Mouse (Mus musculus): ENCODE measurements around the gene Rmnd5b. TPM values are rescaled to one million over a fixed set of nuclear protein-coding genes. Genes with fewer than 3 reads are reported as not detected.
A peak's percentile ranks its signal among the peaks of the same experiment; 100 is the strongest.
"Not testable (repeated sequence)": the region's sequence is repeated elsewhere in the genome, so short reads cannot be mapped to it uniquely, and the experiment has no call there.

The Rmnd5b gene
- polyA plus RNA-seq (2015; fragmentation: Nextera tagmentation; extraction: Ambion mirVana), result 71.8 and 74.5 TPM in 2 replicates

DNA sequence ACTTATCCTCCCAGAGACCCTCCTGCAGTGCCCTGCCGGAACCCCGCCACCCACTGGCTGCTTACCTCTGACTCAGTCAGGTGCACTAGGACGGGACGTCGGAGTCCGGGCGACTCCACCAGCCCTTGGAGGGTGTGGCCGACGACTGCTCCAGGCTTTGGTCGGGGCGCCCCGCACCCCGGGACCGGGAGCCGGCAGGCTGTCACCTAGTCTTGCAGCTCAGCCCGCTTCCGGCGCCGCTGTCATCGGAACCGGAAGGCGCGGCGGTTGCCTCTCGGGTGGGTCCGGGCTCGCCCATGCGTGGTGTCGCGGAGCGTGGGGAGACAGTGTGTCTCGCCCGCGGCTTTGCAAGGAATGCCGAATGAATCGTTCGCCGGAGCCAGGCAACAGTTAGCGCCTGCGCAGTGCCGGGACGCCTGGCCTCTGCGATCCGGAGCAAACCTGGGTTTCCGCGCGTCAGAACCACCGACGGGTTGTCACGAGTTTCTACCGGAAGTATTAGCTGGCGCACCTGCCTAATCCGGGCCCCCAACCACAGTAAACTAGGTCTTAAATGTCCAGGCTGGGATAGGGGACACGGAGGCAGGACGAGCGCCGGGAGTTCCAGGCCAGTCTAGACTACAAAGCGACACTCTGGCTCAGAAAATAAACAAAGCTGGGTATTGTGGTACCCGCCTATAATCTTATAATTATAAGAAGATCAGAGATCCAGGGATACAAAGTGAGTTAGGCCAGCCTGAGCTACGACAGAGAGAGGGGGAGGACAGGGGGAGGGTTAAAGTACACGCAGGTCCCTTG lies at the start of gene Rmnd5b:
Gene Rmnd5b, minus strand, starts transcription at position 372 of the 798 bp plus-strand sequence.
- peak within 1 kb of the TSS; percentile 71 for H3K9ac ChIP-seq
- ATAC-seq (ENCODE audit: low read depth), result peak; percentile 92
- under 1% methylated on average over 61 of the region's 61 CpGs for WGBS

GRCm38 (mm10) chr11:51681976-51682374 lies 46.3 kb upstream of the Rmnd5b start:
- no peak overlapping the region for H3K4me2 ChIP-seq
- no peaks in the 10 kb centered on the region for H3K27me3 ChIP-seq
- peaks cover 13% of the 10 kb centered on the region; the same call in 1 of the 2 replicates for H3K36me3 ChIP-seq
- WGBS, result 47% methylated on average over 8 of the region's 8 CpGs
- ATAC-seq (ENCODE audit: low read depth), result no peak
- no peaks in the 10 kb centered on the region for H3K4me1 ChIP-seq (replicated peaks)
- no peak overlapping the region for H3K4me3 ChIP-seq
- no peak overlapping the region for H3K9ac ChIP-seq
- no peak overlapping the region for H3K27ac ChIP-seq (replicated peaks)
- no peaks in the 10 kb centered on the region for H3K9me3 ChIP-seq

More for the DNA sequence above, at the start of gene Rmnd5b:
- Histone ChIP-seq H3K4me2 (peak within 1 kb of the TSS; percentile 75), H3K27me3 (no peaks in the 10 kb centered on the region; the same call in 1 of the 2 replicates), H3K27ac (replicated peaks) (peak within 1 kb of the TSS; percentile 87), H3K4me3 (peak within 1 kb of the TSS; percentile 58), H3K9me3 (no peaks in the 10 kb centered on the region), H3K36me3 (no peaks in the 10 kb centered on the region), H3K4me1 (replicated peaks) (peaks cover 47% of the 10 kb centered on the region)

DNA sequence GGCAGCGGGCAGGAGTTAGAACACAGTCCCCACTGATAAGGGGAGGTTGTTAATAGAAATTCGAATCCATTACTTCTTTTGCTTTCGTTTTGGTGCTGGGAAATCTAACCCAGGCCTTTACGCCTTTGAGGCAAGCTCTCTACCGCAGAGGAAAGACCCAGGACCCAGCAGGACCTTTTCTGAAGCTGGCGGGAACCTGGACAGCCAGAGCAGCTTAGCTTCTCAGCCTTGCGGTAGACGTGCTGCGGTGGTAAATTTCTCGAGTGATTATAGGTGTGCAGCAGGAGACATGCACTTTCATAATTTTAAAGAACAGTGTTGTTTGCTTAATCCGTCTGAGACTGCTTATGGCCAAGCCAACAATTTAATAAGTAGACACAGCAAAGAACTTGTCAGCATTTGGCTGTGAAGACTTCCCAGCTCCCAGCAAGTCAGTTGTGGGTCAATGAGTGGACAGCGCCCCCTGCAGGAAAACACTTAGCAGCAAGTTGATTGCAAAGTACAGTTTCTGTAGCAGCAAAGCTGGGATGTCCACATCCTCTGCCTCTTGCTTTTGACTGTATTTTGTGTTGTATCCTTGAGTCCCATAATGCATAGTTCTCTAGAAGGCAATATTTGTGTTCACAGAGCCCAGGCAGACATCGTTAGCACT lies 45.8 kb upstream of the Rmnd5b start:
- 39% methylated on average over 13 of the region's 13 CpGs for WGBS
- H3K36me3 ChIP-seq, result peaks cover 13% of the 10 kb centered on the region; the same call in 1 of the 2 replicates
- no peak; the same call in 1 of the 2 replicates for ATAC-seq (ENCODE audit: low read depth)
- no peak overlapping the region for H3K27ac ChIP-seq (replicated peaks)
- H3K27me3 ChIP-seq, result no peaks in the 10 kb centered on the region
- no peak overlapping the region for H3K9ac ChIP-seq
- H3K9me3 ChIP-seq, result no peaks in the 10 kb centered on the region
- H3K4me3 ChIP-seq, result no peak overlapping the region
- H3K4me2 ChIP-seq, result no peak overlapping the region
- no peaks in the 10 kb centered on the region for H3K4me1 ChIP-seq (replicated peaks)

- H3K27ac ChIP-seq (replicated peaks), result no peak overlapping the region
- H3K4me2 ChIP-seq, result no peak overlapping the region
- no peak for ATAC-seq (ENCODE audit: low read depth)
- H3K4me1 ChIP-seq (replicated peaks), result no peaks in the 10 kb centered on the region
- WGBS, result 73% methylated on average over 3 of the region's 3 CpGs
- peaks cover under 1% of the 10 kb centered on the region; the same call in 1 of the 2 replicates for H3K36me3 ChIP-seq
- no peak overlapping the region for H3K4me3 ChIP-seq
- no peak overlapping the region for H3K9ac ChIP-seq
- H3K27me3 ChIP-seq, result no peaks in the 10 kb centered on the region
- no peaks in the 10 kb centered on the region for H3K9me3 ChIP-seq
Observed at GRCm38 (mm10) chr11:51679466-51679865, 43.8 kb upstream of the Rmnd5b start.

DNA sequence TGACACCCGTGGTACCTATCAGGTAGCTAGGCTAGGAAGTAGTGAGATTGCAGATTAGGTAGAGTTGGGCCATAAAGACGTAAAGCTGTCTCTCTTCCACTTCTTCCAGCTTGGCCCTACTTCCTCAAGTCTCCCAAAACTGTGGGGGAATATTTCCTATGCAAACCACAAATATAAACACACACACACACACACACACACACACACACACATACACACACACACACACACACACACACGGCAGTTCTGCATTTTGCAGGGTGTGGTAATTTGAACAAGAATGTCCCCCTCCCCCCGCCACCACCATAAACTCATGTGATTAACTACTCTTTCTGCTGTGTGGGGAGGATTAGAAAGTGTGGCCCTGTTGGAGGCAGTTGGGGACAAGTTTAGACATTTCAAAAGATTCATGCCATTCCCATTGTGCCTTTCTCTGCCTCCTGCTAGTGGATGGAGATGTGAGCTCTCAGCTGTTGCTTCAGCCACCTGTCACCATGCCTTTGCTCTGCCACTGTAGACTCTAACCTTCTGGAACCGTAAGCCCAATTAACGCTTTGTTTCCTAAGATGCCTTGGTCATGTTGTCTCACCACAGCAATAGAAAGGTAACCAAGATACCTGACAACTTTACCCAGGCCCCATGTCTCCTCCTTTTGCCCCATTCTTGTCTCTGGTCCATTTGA lies 42.2 kb upstream of the Rmnd5b start:
- no peak overlapping the region for H3K4me3 ChIP-seq
- no peaks in the 10 kb centered on the region for H3K36me3 ChIP-seq
- no peak overlapping the region for H3K9ac ChIP-seq
- no peak for ATAC-seq (ENCODE audit: low read depth)
- H3K4me1 ChIP-seq (replicated peaks), result no peaks in the 10 kb centered on the region
- no peaks in the 10 kb centered on the region for H3K27me3 ChIP-seq
- H3K4me2 ChIP-seq, result no peak overlapping the region
- no peaks in the 10 kb centered on the region for H3K9me3 ChIP-seq
- 65% methylated on average over 6 of the region's 6 CpGs for WGBS
- H3K27ac ChIP-seq (replicated peaks), result no peak overlapping the region

- ATAC-seq (ENCODE audit: low read depth), result no peak
- no peaks in the 10 kb centered on the region for H3K27me3 ChIP-seq
- no peaks in the 10 kb centered on the region for H3K36me3 ChIP-seq
- H3K4me2 ChIP-seq, result no peak overlapping the region
- WGBS, result 75% methylated on average over 5 of the region's 5 CpGs
- no peak overlapping the region for H3K27ac ChIP-seq (replicated peaks)
- H3K4me3 ChIP-seq, result no peak overlapping the region
- no peak overlapping the region for H3K9ac ChIP-seq
- no peaks in the 10 kb centered on the region for H3K4me1 ChIP-seq (replicated peaks)
- H3K9me3 ChIP-seq, result no peaks in the 10 kb centered on the region
Observed at GRCm38 (mm10) chr11:51675386-51675785, 39.7 kb upstream of the Rmnd5b start.

GRCm38 (mm10) chr11:51673291-51673690 lies 37.6 kb upstream of the Rmnd5b start:
- no peaks in the 10 kb centered on the region for H3K9me3 ChIP-seq
- WGBS, result 81% methylated on average over 9 of the region's 9 CpGs
- H3K27me3 ChIP-seq, result no peaks in the 10 kb centered on the region
- no peak overlapping the region for H3K27ac ChIP-seq (replicated peaks)
- H3K9ac ChIP-seq, result no peak overlapping the region
- ATAC-seq (ENCODE audit: low read depth), result no peak
- H3K36me3 ChIP-seq, result no peaks in the 10 kb centered on the region
- H3K4me3 ChIP-seq, result no peak overlapping the region
- H3K4me1 ChIP-seq (replicated peaks), result no peaks in the 10 kb centered on the region
- H3K4me2 ChIP-seq, result no peak overlapping the region

- Histone ChIP-seq H3K4me1 (replicated peaks) (no peaks in the 10 kb centered on the region), H3K4me2 (no peak overlapping the region), H3K9me3 (no peaks in the 10 kb centered on the region), H3K9ac (no peak overlapping the region), H3K36me3 (no peaks in the 10 kb centered on the region), H3K27ac (replicated peaks) (no peak overlapping the region), H3K4me3 (no peak overlapping the region), H3K27me3 (no peaks in the 10 kb centered on the region)
- 83% methylated on average over 2 of the region's 2 CpGs for WGBS
- no peak for ATAC-seq (ENCODE audit: low read depth)
Observed at GRCm38 (mm10) chr11:51671376-51671775, 35.7 kb upstream of the Rmnd5b start.

DNA sequence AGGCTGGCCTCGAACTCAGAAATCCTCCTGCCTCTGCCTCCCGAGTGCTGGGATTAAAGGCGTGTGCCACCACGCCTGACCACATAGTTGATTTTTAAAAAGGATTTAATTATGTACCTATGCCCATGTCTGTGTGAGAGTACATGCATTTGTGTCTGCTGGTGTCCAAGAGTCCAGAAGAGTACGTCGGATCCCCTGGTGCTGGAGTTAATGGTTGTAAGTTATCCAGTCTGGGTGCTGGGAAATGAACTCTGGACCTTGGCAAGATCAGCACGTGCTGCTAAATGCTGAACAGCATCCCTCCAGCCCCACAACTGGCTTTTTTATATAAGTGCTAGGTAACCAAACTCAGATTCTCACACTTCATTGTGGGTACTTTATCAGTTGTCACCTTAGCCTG lies 35.1 kb upstream of the Rmnd5b start:
- H3K27me3 ChIP-seq, result no peaks in the 10 kb centered on the region
- H3K4me1 ChIP-seq (replicated peaks), result no peaks in the 10 kb centered on the region
- no peak overlapping the region for H3K27ac ChIP-seq (replicated peaks)
- H3K4me3 ChIP-seq, result no peak overlapping the region
- H3K9ac ChIP-seq, result no peak overlapping the region
- no peaks in the 10 kb centered on the region for H3K36me3 ChIP-seq
- 96% methylated on average over 7 of the region's 7 CpGs for WGBS
- H3K9me3 ChIP-seq, result no peaks in the 10 kb centered on the region
- ATAC-seq (ENCODE audit: low read depth), result no peak
- no peak overlapping the region for H3K4me2 ChIP-seq

- not testable (repeated sequence) for H3K4me1 ChIP-seq (replicated peaks); H3K27ac ChIP-seq (replicated peaks); H3K4me2 ChIP-seq; H3K9me3 ChIP-seq; H3K27me3 ChIP-seq; H3K4me3 ChIP-seq; H3K9ac ChIP-seq; ATAC-seq (ENCODE audit: low read depth); H3K36me3 ChIP-seq
- WGBS, result 95% methylated on average over 7 of the region's 7 CpGs
Observed at GRCm38 (mm10) chr11:51664747-51665146, 29.1 kb upstream of the Rmnd5b start.

- Histone ChIP-seq H3K4me1 (replicated peaks) (peaks cover 12% of the 10 kb centered on the region), H3K27me3 (no peaks in the 10 kb centered on the region), H3K4me3 (no peak overlapping the region), H3K9me3 (no peaks in the 10 kb centered on the region), H3K9ac (no peak overlapping the region), H3K27ac (replicated peaks) (no peak overlapping the region), H3K36me3 (no peaks in the 10 kb centered on the region), H3K4me2 (no peak overlapping the region)
- WGBS, result 59% methylated on average over 7 of the region's 7 CpGs
- ATAC-seq (ENCODE audit: low read depth), result no peak
Observed at GRCm38 (mm10) chr11:51662632-51663031, 26.9 kb upstream of the Rmnd5b start.

DNA sequence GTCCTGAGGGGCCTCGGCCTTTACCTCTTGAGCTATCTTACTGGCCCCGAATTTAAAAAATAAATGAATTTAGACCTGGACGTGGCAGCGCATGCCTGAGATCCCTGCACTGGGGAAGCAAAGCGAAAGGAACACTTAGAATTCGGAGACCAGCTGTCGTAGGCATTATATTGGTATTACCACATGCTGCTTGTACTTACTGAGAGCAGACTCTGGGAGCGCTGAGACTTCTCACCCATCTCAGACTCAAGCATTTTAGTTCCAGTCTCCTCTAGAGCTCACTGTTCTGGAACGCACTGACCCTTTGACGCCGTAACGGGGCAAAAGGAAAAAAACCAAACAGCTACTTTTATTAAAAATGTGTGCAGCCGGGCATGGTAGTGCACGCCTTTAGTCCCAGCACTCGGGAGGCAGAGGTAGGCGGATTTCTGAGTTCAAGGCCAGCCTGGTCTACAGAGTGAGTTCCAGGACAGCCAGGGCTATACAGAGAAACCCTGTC lies 26.2 kb upstream of the Rmnd5b start:
- Histone ChIP-seq H3K4me3 (no peak overlapping the region), H3K4me1 (replicated peaks) (peaks cover 12% of the 10 kb centered on the region), H3K9me3 (no peaks in the 10 kb centered on the region), H3K36me3 (no peaks in the 10 kb centered on the region), H3K9ac (no peak overlapping the region), H3K27ac (replicated peaks) (no peak overlapping the region), H3K27me3 (no peaks in the 10 kb centered on the region), H3K4me2 (no peak overlapping the region)
- no peak for ATAC-seq (ENCODE audit: low read depth)
- 83% methylated on average over 16 of the region's 16 CpGs for WGBS

Measured in neural tube, embryonic 13.5 days (tissue).